Mouse (Mus musculus) CD4-positive, CD25-positive, alpha-beta regulatory T cell (primary cell): ENCODE data around the gene Sec22c. TPM values are rescaled to one million over a fixed set of nuclear protein-coding genes. Genes with fewer than 3 reads are reported as not detected.

Source experiments
- polyA plus RNA-seq: library from polyadenylated mRNA; unstranded; fragments of 100-300 nt; shearing (Covaris generic); gene quantifications from one replicate; pipeline ENCODE4 v1.2.1, GENCODE M21; 2017

Gene Sec22c
- polyA plus RNA-seq = 27.2 TPM

DNA sequence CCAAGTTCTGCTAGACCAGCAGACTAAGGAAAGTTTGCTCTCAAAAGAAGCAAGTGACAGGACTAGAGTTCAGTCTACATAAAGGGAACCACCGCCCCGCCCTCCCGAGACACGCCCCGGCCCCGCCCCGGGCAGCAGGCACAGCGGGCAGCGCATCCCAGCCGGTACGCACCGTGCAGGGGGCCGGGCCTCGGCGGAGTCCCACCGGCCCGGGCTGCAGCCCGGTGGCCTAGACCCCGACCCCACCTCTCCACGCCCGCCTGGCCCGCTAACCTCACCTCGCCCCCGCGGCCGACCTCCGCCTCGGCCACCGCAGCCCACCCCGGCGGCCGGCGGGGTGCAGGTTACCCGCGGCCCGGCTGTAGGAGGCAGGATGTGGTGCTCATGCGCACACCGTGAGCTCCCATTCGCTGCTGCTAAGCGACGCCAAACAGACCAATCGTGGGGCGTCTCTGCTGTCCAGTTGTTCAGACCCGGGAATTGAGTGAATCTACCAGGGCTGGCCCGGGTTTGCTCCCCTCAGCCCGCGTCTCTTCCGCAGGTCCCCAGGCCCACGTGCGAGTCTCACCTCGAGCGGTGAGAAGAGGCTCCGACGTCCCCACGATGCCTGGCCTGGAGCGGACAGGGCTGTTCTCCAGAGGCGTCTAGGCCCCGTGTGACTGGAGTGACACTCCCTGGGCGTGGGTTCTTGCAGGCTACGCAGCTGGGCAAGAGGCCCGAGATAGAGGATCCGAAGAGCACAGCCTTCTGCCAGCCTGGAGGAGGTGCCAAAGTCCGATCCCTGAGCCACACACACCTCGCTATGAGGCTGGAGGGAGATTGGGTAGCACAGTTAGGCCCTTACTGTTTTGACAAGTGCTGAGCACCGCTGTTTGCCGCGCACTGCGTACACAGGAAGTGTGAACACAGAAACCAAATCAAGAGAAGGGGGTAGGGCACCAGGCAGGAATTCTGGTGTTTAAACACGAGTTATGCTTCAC is at the start of gene Sec22c:
Gene Sec22c, minus strand, starts transcription at position 845 of the 980 bp plus-strand sequence.

DNA sequence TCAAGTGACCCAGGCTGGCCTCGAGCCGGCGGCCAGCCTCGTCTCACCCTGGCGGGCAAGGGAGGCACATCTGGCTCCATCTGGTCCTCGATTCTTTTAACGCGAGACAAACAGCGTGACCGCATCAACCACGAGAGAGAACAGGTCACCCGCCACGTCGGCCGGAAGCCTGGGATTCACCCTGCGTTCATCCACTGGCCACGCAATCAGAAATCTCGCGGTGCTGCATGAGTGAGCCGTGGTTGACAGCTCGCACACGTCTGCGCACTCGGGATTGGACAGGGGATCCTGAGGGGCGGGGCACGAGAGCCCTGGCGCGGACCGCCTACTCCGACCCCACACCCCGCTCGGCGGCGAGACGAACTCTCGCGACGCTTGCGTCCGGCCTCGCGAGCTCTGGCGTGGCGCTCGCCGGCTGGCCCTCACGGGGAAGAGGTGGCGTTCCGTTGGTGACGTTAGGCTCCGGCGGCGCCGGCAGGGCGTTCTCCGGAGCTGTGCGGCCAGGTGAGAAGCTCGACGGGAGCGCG is 13.6 kb upstream of the Sec22c start, which contains the start of gene Nktr:
Gene Nktr, plus strand, starts transcription at position 378 of the 527 bp plus-strand sequence.

DNA sequence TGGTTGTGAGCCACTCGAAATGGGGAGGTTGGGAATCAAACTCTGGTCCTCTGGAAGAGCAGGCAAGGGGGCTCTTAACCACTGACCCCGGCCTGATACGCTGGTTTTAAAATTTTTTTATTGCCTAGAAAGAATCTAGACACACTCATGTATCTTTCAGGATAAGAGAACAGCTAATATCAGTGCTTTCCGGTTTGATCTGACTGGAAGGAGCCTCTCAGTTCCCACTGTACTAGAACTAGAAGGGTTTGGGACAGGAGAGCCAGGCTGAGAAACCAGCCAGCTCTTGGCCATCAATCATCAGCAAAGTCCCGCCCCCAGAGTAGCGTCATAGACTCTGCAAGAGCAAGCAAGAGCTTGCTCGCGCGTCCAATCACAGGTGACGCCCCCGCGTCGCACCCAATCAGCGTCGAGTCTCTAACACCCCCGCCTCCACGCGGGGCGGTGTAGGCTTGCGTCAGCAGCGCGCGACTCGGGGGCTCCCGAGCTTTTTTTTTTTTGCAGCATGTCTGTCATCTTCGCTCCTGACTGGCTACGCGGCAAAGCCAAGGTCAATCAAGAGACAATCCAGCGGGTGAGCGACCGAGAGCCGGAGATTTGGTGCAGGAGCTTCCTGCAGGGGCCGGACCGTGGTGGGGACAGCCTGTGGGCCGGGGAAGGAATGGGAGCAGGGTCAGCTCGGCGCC is 4.8 kb upstream of the Sec22c start, which contains the start of gene Ss18l2:
Gene Ss18l2, plus strand, starts transcription at position 432 of the 686 bp plus-strand sequence.

DNA sequence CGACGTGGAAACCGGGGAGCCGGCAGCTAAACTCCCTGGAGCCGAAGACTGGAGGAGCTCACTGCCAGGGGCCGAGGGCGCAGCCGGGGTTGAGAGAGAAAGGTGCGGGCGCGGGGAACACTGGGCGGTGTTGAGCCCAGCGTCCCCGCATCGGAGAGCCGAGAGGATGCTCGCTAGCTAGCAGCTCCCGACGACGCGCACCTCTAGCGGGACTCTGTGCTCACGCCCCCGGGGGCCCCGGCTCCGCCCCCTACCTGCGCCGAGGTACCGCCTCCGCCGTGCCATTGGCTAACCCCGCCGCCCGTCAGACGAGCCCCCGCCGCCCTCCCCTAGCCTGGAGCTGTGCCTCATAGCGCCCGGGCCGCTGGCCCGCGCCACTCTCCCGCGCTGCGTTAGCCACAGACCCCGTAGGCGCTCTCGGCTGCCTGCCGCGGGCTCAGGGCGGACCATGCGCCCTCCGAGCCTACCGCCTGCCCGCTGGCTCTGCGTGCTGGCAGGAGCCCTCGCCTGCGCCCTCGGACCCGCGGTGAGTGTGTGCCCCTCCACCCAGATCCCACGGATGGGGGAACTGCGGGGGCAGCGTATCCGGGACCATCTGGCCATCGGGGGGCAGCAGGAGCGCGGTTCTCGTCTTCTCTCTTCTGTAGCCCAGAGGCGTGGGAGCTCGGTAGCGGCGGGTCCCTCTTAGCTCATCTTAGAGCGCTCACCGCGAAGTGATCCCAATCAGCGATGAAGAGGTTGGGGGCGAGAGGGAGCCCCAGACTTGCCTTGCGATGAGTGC is 62.7 kb downstream of the Sec22c start, which contains the start of gene Vipr1:
Gene Vipr1, plus strand, starts transcription at position 316 of the 781 bp plus-strand sequence.

DNA sequence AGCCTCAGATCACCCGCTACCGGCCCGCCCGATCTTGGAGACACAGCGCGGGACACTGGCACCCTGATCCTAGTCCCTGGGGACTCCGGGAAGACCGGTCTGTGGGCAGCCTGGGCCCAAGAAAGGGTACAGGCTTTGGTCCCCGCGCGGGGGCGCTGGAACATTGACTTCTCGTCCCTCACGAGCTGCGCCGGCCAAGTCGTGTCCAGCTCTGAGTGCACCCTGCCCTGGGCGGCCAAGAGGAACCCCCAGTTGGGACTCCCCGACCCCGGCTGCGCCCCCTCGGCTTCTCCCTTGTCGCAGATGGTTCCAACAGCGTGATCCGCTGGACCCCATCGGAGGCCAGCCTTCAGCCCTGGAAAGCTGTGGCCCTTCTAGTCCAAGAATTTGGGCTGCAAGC is 63.3 kb downstream of the Sec22c start, which contains the start of gene Lyzl4:
Gene Lyzl4, minus strand, starts transcription at position 96 of the 400 bp plus-strand sequence.

Other genes starting within 250 kb of the Sec22c start
- not detected for gene Cck, start 209.8 kb downstream of the Sec22c start, polyA plus RNA-seq
- not detected for gene Lyzl4, start 63.4 kb downstream of the Sec22c start, polyA plus RNA-seq
- gene Vipr1, start 62.8 kb downstream of the Sec22c start, polyA plus RNA-seq = 10.6 TPM
- gene Ss18l2, start 4.8 kb upstream of the Sec22c start, polyA plus RNA-seq = 30.9 TPM
- 152 TPM for gene Nktr, start 13.7 kb upstream of the Sec22c start, polyA plus RNA-seq
- 0.06 TPM for gene Zfp651, start 53.8 kb upstream of the Sec22c start, polyA plus RNA-seq
- gene Klhl40, start 72.1 kb upstream of the Sec22c start, polyA plus RNA-seq = not detected
- not detected for gene Hhatl, start 87.0 kb upstream of the Sec22c start, polyA plus RNA-seq
- 0.19 TPM for gene Ccdc13, start 134.0 kb upstream of the Sec22c start, polyA plus RNA-seq
- 92.4 TPM for gene Higd1a, start 152.9 kb upstream of the Sec22c start, polyA plus RNA-seq
- gene Ackr2, start 192.9 kb upstream of the Sec22c start, polyA plus RNA-seq = not detected
- not detected for gene Cyp8b1, start 210.8 kb upstream of the Sec22c start, polyA plus RNA-seq
- gene Fam198a, start 245.5 kb upstream of the Sec22c start, polyA plus RNA-seq = 0.16 TPM